Mouse (Mus musculus): ENCODE results near the gene Slc16a12. TPM values are rescaled to one million over a fixed set of nuclear protein-coding genes. Genes with fewer than 3 reads are reported as not detected.

Slc16a12 gene
- polyA plus RNA-seq, 1 experiment = 59.6 TPM

GRCm38 (mm10) chr19:34729505-34729904 is 17.6 kb downstream of the Slc16a12 start:
- TF ChIP-seq POLR2A (IDR thresholded peaks at IDR 0.05; ENCODE audit: low read depth, low read length) (no peak), CTCF (conservative IDR thresholded peaks at IDR 0.05; ENCODE audit: insufficient read depth, insufficient read length, low read depth, low read length) (no peak)
- H3K27me3 ChIP-seq (replicated peaks; ENCODE audit: control insufficient read depth, insufficient read depth, low read length) = no peaks in the 10 kb centered on the region
- WGBS = 70% methylated on average over 3 of the region's 3 CpGs
- H3K4me3 ChIP-seq (ENCODE audit: insufficient read depth, low read depth, low read length) = no peak overlapping the region
- no peak for DNase-seq
- H3K36me3 ChIP-seq (ENCODE audit: control insufficient read depth, insufficient read depth, low read length) = no peaks in the 10 kb centered on the region
- H3K27ac ChIP-seq (ENCODE audit: insufficient read depth, low read depth, low read length) = no peak overlapping the region
- peaks cover 37% of the 10 kb centered on the region for H3K4me1 ChIP-seq (ENCODE audit: control insufficient read depth, insufficient read depth, low read length)

GRCm38 (mm10) chr19:34726254-34726962 is 20.7 kb downstream of the Slc16a12 start:
- H3K36me3 ChIP-seq (ENCODE audit: control insufficient read depth, insufficient read depth, low read length) = no peaks in the 10 kb centered on the region
- 0 out of 2 replicates have a peak overlapping the region, but pooled peaks have one; percentile 39 for H3K27ac ChIP-seq (ENCODE audit: insufficient read depth, low read depth, low read length)
- 23% methylated on average over 1 of the region's 1 CpGs for WGBS
- TF ChIP-seq POLR2A (IDR thresholded peaks at IDR 0.05; ENCODE audit: low read depth, low read length) = no peak
- no peak for TF ChIP-seq CTCF (conservative IDR thresholded peaks at IDR 0.05; ENCODE audit: insufficient read depth, insufficient read length, low read depth, low read length)
- H3K27me3 ChIP-seq (replicated peaks; ENCODE audit: control insufficient read depth, insufficient read depth, low read length) = no peaks in the 10 kb centered on the region
- H3K4me3 ChIP-seq (ENCODE audit: insufficient read depth, low read depth, low read length) = no peak overlapping the region
- peak; percentile 62 for DNase-seq
- peaks cover 35% of the 10 kb centered on the region for H3K4me1 ChIP-seq (ENCODE audit: control insufficient read depth, insufficient read depth, low read length)

- peak overlapping the region; percentile 93 for H3K27ac ChIP-seq (ENCODE audit: insufficient read depth, low read depth, low read length)
- DNase-seq = peak; percentile 76
- WGBS = 18% methylated on average over 5 of the region's 5 CpGs
- no peaks in the 10 kb centered on the region for H3K36me3 ChIP-seq (ENCODE audit: control insufficient read depth, insufficient read depth, low read length)
- TF ChIP-seq POLR2A (IDR thresholded peaks at IDR 0.05; ENCODE audit: low read depth, low read length) (no peak), CTCF (conservative IDR thresholded peaks at IDR 0.05; ENCODE audit: insufficient read depth, insufficient read length, low read depth, low read length) (no peak)
- peaks cover 30% of the 10 kb centered on the region for H3K4me1 ChIP-seq (ENCODE audit: control insufficient read depth, insufficient read depth, low read length)
- no peak overlapping the region for H3K4me3 ChIP-seq (ENCODE audit: insufficient read depth, low read depth, low read length)
- H3K27me3 ChIP-seq (replicated peaks; ENCODE audit: control insufficient read depth, insufficient read depth, low read length) = no peaks in the 10 kb centered on the region
Observed at GRCm38 (mm10) chr19:34725418-34725817, 21.7 kb downstream of the Slc16a12 start.

- Histone ChIP-seq H3K27ac (ENCODE audit: insufficient read depth, low read depth, low read length) (peak overlapping the region; percentile 93), H3K36me3 (ENCODE audit: control insufficient read depth, insufficient read depth, low read length) (no peaks in the 10 kb centered on the region), H3K4me1 (ENCODE audit: control insufficient read depth, insufficient read depth, low read length) (peaks cover 30% of the 10 kb centered on the region), H3K4me3 (ENCODE audit: insufficient read depth, low read depth, low read length) (no peak overlapping the region), H3K27me3 (replicated peaks; ENCODE audit: control insufficient read depth, insufficient read depth, low read length) (no peaks in the 10 kb centered on the region)
- 76% methylated on average over 4 of the region's 4 CpGs for WGBS
- TF ChIP-seq POLR2A (IDR thresholded peaks at IDR 0.05; ENCODE audit: low read depth, low read length) (no peak), CTCF (conservative IDR thresholded peaks at IDR 0.05; ENCODE audit: insufficient read depth, insufficient read length, low read depth, low read length) (no peak)
- DNase-seq = no peak
Observed at GRCm38 (mm10) chr19:34724598-34724997, 22.5 kb downstream of the Slc16a12 start.

GRCm38 (mm10) chr19:34722541-34722940 is 24.5 kb downstream of the Slc16a12 start:
- H3K4me3 ChIP-seq (ENCODE audit: insufficient read depth, low read depth, low read length) = no peak overlapping the region
- DNase-seq = no peak
- TF ChIP-seq POLR2A (IDR thresholded peaks at IDR 0.05; ENCODE audit: low read depth, low read length) = no peak
- no peak for TF ChIP-seq CTCF (conservative IDR thresholded peaks at IDR 0.05; ENCODE audit: insufficient read depth, insufficient read length, low read depth, low read length)
- no peaks in the 10 kb centered on the region for H3K27me3 ChIP-seq (replicated peaks; ENCODE audit: control insufficient read depth, insufficient read depth, low read length)
- peaks cover 41% of the 10 kb centered on the region for H3K4me1 ChIP-seq (ENCODE audit: control insufficient read depth, insufficient read depth, low read length)
- 67% methylated on average over 3 of the region's 3 CpGs for WGBS
- peak overlapping the region; percentile 48 for H3K27ac ChIP-seq (ENCODE audit: insufficient read depth, low read depth, low read length)
- no peaks in the 10 kb centered on the region for H3K36me3 ChIP-seq (ENCODE audit: control insufficient read depth, insufficient read depth, low read length)

GRCm38 (mm10) chr19:34720130-34720529 is 27.0 kb downstream of the Slc16a12 start:
- no peak overlapping the region for H3K4me3 ChIP-seq (ENCODE audit: insufficient read depth, low read depth, low read length)
- DNase-seq = no peak
- no peaks in the 10 kb centered on the region for H3K27me3 ChIP-seq (replicated peaks; ENCODE audit: control insufficient read depth, insufficient read depth, low read length)
- no peaks in the 10 kb centered on the region for H3K36me3 ChIP-seq (ENCODE audit: control insufficient read depth, insufficient read depth, low read length)
- peaks cover 37% of the 10 kb centered on the region for H3K4me1 ChIP-seq (ENCODE audit: control insufficient read depth, insufficient read depth, low read length)
- peak overlapping the region; percentile 53 for H3K27ac ChIP-seq (ENCODE audit: insufficient read depth, low read depth, low read length)
- no peak for TF ChIP-seq CTCF (conservative IDR thresholded peaks at IDR 0.05; ENCODE audit: insufficient read depth, insufficient read length, low read depth, low read length)
- no peak for TF ChIP-seq POLR2A (IDR thresholded peaks at IDR 0.05; ENCODE audit: low read depth, low read length)

GRCm38 (mm10) chr19:34718963-34719362 is 28.1 kb downstream of the Slc16a12 start:
- Histone ChIP-seq H3K27ac (ENCODE audit: insufficient read depth, low read depth, low read length) (peak overlapping the region; percentile 81), H3K4me3 (ENCODE audit: insufficient read depth, low read depth, low read length) (no peak overlapping the region), H3K27me3 (replicated peaks; ENCODE audit: control insufficient read depth, insufficient read depth, low read length) (no peaks in the 10 kb centered on the region), H3K4me1 (ENCODE audit: control insufficient read depth, insufficient read depth, low read length) (peaks cover 34% of the 10 kb centered on the region), H3K36me3 (ENCODE audit: control insufficient read depth, insufficient read depth, low read length) (no peaks in the 10 kb centered on the region)
- TF ChIP-seq CTCF (conservative IDR thresholded peaks at IDR 0.05; ENCODE audit: insufficient read depth, insufficient read length, low read depth, low read length) = no peak
- no peak for TF ChIP-seq POLR2A (IDR thresholded peaks at IDR 0.05; ENCODE audit: low read depth, low read length)
- peak; percentile 71 for DNase-seq
- WGBS = 46% methylated on average over 5 of the region's 5 CpGs
